Comparison of ENCODE assay signal across 17 mouse cellular contexts in the genomic region with DNA sequence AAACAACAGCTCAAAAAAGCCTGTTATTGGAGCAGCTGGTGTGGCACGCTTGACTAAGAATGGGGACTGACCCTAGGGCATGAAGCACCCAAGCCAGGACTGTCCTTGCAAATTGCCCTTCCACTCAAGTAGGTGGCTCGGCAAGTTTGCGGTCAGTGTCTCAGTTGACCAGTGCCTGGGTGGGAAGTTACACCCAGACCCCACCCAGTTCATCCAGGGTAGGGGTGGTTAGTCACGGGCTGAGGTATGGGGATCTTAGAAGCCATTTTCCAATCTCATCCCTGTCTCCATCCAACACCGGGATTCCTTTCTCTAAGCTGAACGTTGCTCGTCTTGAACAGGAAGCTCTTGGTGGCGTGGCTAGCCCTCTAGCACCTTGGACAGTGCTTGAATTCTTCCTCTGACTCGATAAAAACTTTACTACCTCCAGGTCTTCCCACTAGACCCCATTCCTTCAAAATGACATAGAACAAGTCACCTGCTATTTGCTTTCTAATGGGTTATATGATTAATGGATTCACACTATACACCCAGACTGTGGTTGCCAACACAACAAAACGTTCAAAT. TPM values are rescaled to one million over a fixed set of nuclear protein-coding genes. Genes with fewer than 3 reads are reported as not detected.
"Had no signal": no experiment of that assay in that cellular context is flagged by ENCODE, and none has a peak within 500 bp of the region (broad histone marks: within the 10 kb centered on the region; RNA-seq: fewer than 3 reads in every experiment).

No protein-coding gene starts in this region.

- DNase-seq: kidney, adult 18-20 months; kidney, postnatal 10 days; lung, adult 2 months; lung, postnatal 10 days; thymus, postnatal 14 days had no signal

RNA-seq across cellular contexts. Expression of a gene that starts 16.7 kb away (rescaled TPM):
- total RNA-seq: left cerebral cortex, adult 2 months; neutrophil, adult 5-6 weeks had no signal
- polyA plus RNA-seq: macrophage had no signal

RNA-seq across cellular contexts. Expression of a gene that starts 32.5 kb away (rescaled TPM):
- total RNA-seq: layer of hippocampus, adult 8-10 months; layer of hippocampus, postnatal 14 days; left cerebral cortex, adult 2 months; left cerebral cortex, postnatal 14 days had no signal
- polyA plus RNA-seq: kidney, embryonic 14.5 days; limb, embryonic 10.5 days; limb, embryonic 14.5 days; macrophage; midbrain, embryonic 13.5 days; neural tube, embryonic 12.5 days; stomach, embryonic 14.5 days had no signal
